Mouse (Mus musculus): ENCODE results near the gene Scube3. TPM values are rescaled to one million over a fixed set of nuclear protein-coding genes. Genes with fewer than 3 reads are reported as not detected.

Scube3 gene
- polyA plus RNA-seq, 1 experiment, result 1.9 TPM

DNA sequence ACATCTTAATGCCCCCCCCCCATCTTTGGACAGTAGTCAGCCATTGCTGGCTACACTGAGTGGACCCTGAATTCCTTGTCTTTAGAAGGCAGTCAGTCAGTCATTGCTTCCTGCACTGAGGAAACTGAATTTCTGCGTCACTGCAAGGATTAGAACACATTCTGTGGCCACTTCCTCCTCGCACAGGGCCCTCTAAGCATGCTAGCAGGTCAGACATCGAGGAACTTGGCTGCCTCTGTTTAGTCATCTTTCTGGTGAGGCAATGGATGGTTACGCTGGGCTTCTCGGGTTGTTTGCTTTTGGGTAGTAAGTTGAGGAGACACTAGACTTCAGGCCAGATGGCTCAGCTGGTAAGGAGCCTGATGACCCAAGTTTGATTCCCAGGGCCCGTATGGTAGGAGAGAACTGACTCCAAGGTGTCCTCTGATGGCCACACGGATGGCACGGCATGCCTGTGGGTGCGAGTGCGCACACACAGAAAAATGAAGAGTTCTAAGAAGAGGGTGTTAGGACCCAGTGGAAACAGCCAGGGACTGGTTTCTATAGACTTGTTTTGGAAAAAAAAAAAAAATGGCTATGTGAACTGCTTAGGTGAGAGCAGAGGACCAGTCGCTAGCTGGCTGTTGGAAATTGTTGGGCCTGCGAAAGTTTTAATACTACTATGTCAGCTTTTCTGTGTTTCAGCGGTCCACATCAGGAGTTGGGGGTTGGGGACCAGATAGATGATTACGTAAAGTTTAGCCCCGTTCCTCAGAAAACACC, 39.0 kb downstream of the Scube3 start:
- Histone ChIP-seq H3K27me3 (ENCODE audit: control insufficient read depth, insufficient read depth, low read length) (no peaks in the 10 kb centered on the region), H3K4me1 (ENCODE audit: control insufficient read depth, insufficient read depth, low read length) (peaks cover 13% of the 10 kb centered on the region), H3K4me3 (replicated peaks; ENCODE audit: insufficient read depth, low read depth, low read length) (no peak overlapping the region), H3K27ac (ENCODE audit: insufficient read depth, low read length) (no peak overlapping the region)
- WGBS, result 83% methylated on average over 15 of the region's 15 CpGs
- no peak for DNase-seq
- TF ChIP-seq POLR2A (IDR thresholded peaks at IDR 0.05; ENCODE audit: borderline replicate concordance, insufficient read depth, low read length), result no peak

DNA sequence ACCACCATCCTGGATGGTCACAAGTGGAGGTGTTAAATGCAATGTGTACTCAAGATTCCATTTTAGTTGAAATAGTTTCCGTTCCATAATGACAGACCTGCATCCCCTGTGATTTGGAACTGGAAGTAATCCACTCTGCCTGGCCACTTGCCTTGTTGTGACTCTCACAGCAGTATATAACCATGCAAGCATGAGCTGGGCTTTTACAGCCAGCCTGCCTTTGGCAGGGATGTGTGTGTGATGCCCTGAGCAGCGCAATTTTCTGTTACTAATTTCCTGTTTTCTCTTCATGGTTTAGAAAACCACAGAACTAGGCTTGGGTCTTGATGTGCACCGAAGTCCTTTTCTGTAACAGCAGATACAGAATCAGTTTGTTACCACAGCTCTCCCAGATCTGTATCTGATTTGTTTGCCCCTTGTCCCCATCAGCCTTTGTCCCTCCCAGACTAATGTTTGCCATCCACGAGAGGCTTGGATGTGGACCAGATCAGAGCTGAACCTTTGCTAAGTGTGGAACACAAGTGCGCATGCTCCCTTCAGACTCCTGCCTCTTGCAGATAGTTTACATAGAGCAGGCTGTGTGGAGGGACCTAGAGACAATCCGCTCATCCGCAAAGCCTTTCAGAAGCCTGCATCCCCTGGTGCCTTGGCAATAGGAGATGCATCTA, 43.2 kb downstream of the Scube3 start:
- no peaks in the 10 kb centered on the region for H3K27me3 ChIP-seq (ENCODE audit: control insufficient read depth, insufficient read depth, low read length)
- WGBS, result 37% methylated on average over 7 of the region's 7 CpGs
- H3K27ac ChIP-seq (ENCODE audit: insufficient read depth, low read length), result no peak overlapping the region

GRCm38 (mm10) chr17:28188313-28188712, 46.4 kb downstream of the Scube3 start:
- WGBS, result 92% methylated on average over 5 of the region's 5 CpGs
- Histone ChIP-seq H3K27ac (ENCODE audit: insufficient read depth, low read length) (no peak overlapping the region), H3K4me1 (ENCODE audit: control insufficient read depth, insufficient read depth, low read length) (peaks cover 11% of the 10 kb centered on the region), H3K27me3 (ENCODE audit: control insufficient read depth, insufficient read depth, low read length) (no peaks in the 10 kb centered on the region), H3K4me3 (replicated peaks; ENCODE audit: insufficient read depth, low read depth, low read length) (no peak overlapping the region)
- TF ChIP-seq CTCF (IDR thresholded peaks at IDR 0.05; ENCODE audit: borderline replicate concordance, insufficient read depth, low read depth, low read length) (no peak), POLR2A (IDR thresholded peaks at IDR 0.05; ENCODE audit: borderline replicate concordance, insufficient read depth, low read length) (no peak)
- no peak for DNase-seq

More for the DNA sequence above, 43.2 kb downstream of the Scube3 start:
- DNase-seq, result no peak
- TF ChIP-seq POLR2A (IDR thresholded peaks at IDR 0.05; ENCODE audit: borderline replicate concordance, insufficient read depth, low read length) (no peak), CTCF (IDR thresholded peaks at IDR 0.05; ENCODE audit: borderline replicate concordance, insufficient read depth, low read depth, low read length) (no peak)
- H3K4me1 ChIP-seq (ENCODE audit: control insufficient read depth, insufficient read depth, low read length), result peaks cover 11% of the 10 kb centered on the region
- no peak overlapping the region for H3K4me3 ChIP-seq (replicated peaks; ENCODE audit: insufficient read depth, low read depth, low read length)

DNA sequence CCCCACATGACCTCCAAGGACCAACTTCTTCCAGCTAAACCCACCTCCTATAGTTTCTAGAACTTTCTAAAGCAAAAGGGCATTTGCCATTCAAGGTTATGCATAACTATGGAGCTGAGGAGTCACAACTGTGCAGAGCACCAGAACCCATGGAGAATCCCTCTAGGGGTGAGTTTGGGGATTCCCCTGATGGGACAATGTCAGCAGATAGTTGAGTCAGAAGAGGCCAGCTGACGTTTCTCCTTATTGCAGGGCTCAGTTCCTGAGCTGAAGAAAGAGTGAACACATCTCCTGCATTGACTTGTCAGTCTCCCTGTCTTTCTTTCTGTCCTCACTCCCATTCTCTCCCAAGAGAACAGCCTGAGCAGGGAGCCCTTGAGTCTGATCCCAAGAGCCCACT, 50.8 kb downstream of the Scube3 start:
- Histone ChIP-seq H3K27ac (ENCODE audit: insufficient read depth, low read length) (no peak overlapping the region), H3K4me1 (ENCODE audit: control insufficient read depth, insufficient read depth, low read length) (no peaks in the 10 kb centered on the region), H3K27me3 (ENCODE audit: control insufficient read depth, insufficient read depth, low read length) (no peaks in the 10 kb centered on the region), H3K4me3 (replicated peaks; ENCODE audit: insufficient read depth, low read depth, low read length) (no peak overlapping the region)
- no peak for DNase-seq
- 63% methylated on average over 1 of the region's 1 CpGs for WGBS
- TF ChIP-seq POLR2A (IDR thresholded peaks at IDR 0.05; ENCODE audit: borderline replicate concordance, insufficient read depth, low read length), result no peak
- no peak for TF ChIP-seq CTCF (IDR thresholded peaks at IDR 0.05; ENCODE audit: borderline replicate concordance, insufficient read depth, low read depth, low read length)

- Histone ChIP-seq H3K27me3 (ENCODE audit: control insufficient read depth, insufficient read depth, low read length) (no peaks in the 10 kb centered on the region), H3K4me3 (replicated peaks; ENCODE audit: insufficient read depth, low read depth, low read length) (no peak overlapping the region), H3K27ac (ENCODE audit: insufficient read depth, low read length) (no peak overlapping the region), H3K4me1 (ENCODE audit: control insufficient read depth, insufficient read depth, low read length) (no peaks in the 10 kb centered on the region)
- DNase-seq, result no peak
- TF ChIP-seq CTCF (IDR thresholded peaks at IDR 0.05; ENCODE audit: borderline replicate concordance, insufficient read depth, low read depth, low read length) (no peak), POLR2A (IDR thresholded peaks at IDR 0.05; ENCODE audit: borderline replicate concordance, insufficient read depth, low read length) (no peak)
- 81% methylated on average over 3 of the region's 3 CpGs for WGBS
These were observed 51.6 kb downstream of the Scube3 start for GRCm38 (mm10) chr17:28193559-28193958.

- no peaks in the 10 kb centered on the region for H3K27me3 ChIP-seq (ENCODE audit: control insufficient read depth, insufficient read depth, low read length)
- WGBS, result 94% methylated on average over 10 of the region's 10 CpGs
These were observed 53.1 kb downstream of the Scube3 start for GRCm38 (mm10) chr17:28195033-28195432.

GRCm38 (mm10) chr17:28197646-28198045, 55.7 kb downstream of the Scube3 start:
- TF ChIP-seq POLR2A (IDR thresholded peaks at IDR 0.05; ENCODE audit: borderline replicate concordance, insufficient read depth, low read length) (no peak), CTCF (IDR thresholded peaks at IDR 0.05; ENCODE audit: borderline replicate concordance, insufficient read depth, low read depth, low read length) (no peak)
- Histone ChIP-seq H3K4me3 (replicated peaks; ENCODE audit: insufficient read depth, low read depth, low read length) (no peak overlapping the region), H3K27ac (ENCODE audit: insufficient read depth, low read length) (no peak overlapping the region), H3K4me1 (ENCODE audit: control insufficient read depth, insufficient read depth, low read length) (no peaks in the 10 kb centered on the region), H3K27me3 (ENCODE audit: control insufficient read depth, insufficient read depth, low read length) (no peaks in the 10 kb centered on the region)
- 55% methylated on average over 18 of the region's 18 CpGs for WGBS
- DNase-seq, result no peak

More at GRCm38 (mm10) chr17:28195033-28195432, 53.1 kb downstream of the Scube3 start:
- H3K27ac ChIP-seq (ENCODE audit: insufficient read depth, low read length), result no peak overlapping the region
- DNase-seq, result no peak
- no peak overlapping the region for H3K4me3 ChIP-seq (replicated peaks; ENCODE audit: insufficient read depth, low read depth, low read length)
- H3K4me1 ChIP-seq (ENCODE audit: control insufficient read depth, insufficient read depth, low read length), result no peaks in the 10 kb centered on the region
- TF ChIP-seq POLR2A (IDR thresholded peaks at IDR 0.05; ENCODE audit: borderline replicate concordance, insufficient read depth, low read length), result no peak
- TF ChIP-seq CTCF (IDR thresholded peaks at IDR 0.05; ENCODE audit: borderline replicate concordance, insufficient read depth, low read depth, low read length), result no peak

GRCm38 (mm10) chr17:28201982-28202381, 60.0 kb downstream of the Scube3 start:
- Histone ChIP-seq H3K4me1 (ENCODE audit: control insufficient read depth, insufficient read depth, low read length) (no peaks in the 10 kb centered on the region), H3K4me3 (replicated peaks; ENCODE audit: insufficient read depth, low read depth, low read length) (no peak overlapping the region), H3K27ac (ENCODE audit: insufficient read depth, low read length) (no peak overlapping the region), H3K27me3 (ENCODE audit: control insufficient read depth, insufficient read depth, low read length) (no peaks in the 10 kb centered on the region)
- DNase-seq, result no peak
- TF ChIP-seq CTCF (IDR thresholded peaks at IDR 0.05; ENCODE audit: borderline replicate concordance, insufficient read depth, low read depth, low read length), result no peak
- no peak for TF ChIP-seq POLR2A (IDR thresholded peaks at IDR 0.05; ENCODE audit: borderline replicate concordance, insufficient read depth, low read length)
- 72% methylated on average over 14 of the region's 14 CpGs for WGBS
